21 mouse cellular contexts compared by ENCODE assay signal in genomic region chr5:141782330-141782729, GRCm38 (mm10).
DNase-seq lines count a peak whose midpoint lies in the region; ATAC-seq and TF ChIP-seq lines count a peak whose summit lies in the region.
"Had no signal": no experiment of that assay in that cellular context is flagged by ENCODE, and none has a peak within 500 bp of the region (broad histone marks: within the 10 kb centered on the region; RNA-seq: fewer than 3 reads in every experiment).

No protein-coding gene starts in this region.

- TF ChIP-seq EP300 in heart, postnatal 0 days (IDR thresholded peaks at IDR 0.05; ENCODE audit: low read depth) = no peak
- TF ChIP-seq EP300 in liver, postnatal 0 days (IDR thresholded peaks at IDR 0.05; ENCODE audit: low read depth) = no peak

- H3K27ac ChIP-seq in heart, postnatal 0 days (ENCODE audit: low read depth) = no peak overlapping the region
- H3K27ac ChIP-seq in lung, embryonic 16.5 days (ENCODE audit: low read length) = no peak overlapping the region
- H3K27ac ChIP-seq in liver, postnatal 0 days (ENCODE audit: low read depth) = no peak overlapping the region
- H3K27ac ChIP-seq: embryonic facial prominence, embryonic 10.5 days; forebrain, embryonic 13.5 days; heart, embryonic 13.5 days; hindbrain, embryonic 12.5 days had no signal

- DNase-seq in heart, postnatal 0 days (ENCODE audit: low spot score) = no peak
- DNase-seq in heart, postnatal 10 days = no peak
- peak; percentile 7 for DNase-seq in lung, postnatal 25 days (ENCODE audit: low spot score)
- DNase-seq in liver, postnatal 0 days = no peak
- DNase-seq in adipocyte (ENCODE audit: low spot score) = no peak
- DNase-seq in heart, postnatal 25 days (ENCODE audit: low spot score) = no peak
- DNase-seq: adrenal gland, postnatal 10 days; cerebellum, adult 11-12 months; cerebellum, adult 9-10 months; cerebellum, postnatal 25 days; forebrain, postnatal 0 days; gastrocnemius, postnatal 14 days; heart, postnatal 36 days had no signal

- no peaks in the 10 kb centered on the region for H3K4me1 ChIP-seq in heart, postnatal 0 days (ENCODE audit: control insufficient read depth, insufficient read depth)
- no peaks in the 10 kb centered on the region for H3K4me1 ChIP-seq in lung, embryonic 16.5 days (replicated peaks; ENCODE audit: control insufficient read depth, insufficient read depth, low read length)
- no peaks in the 10 kb centered on the region for H3K4me1 ChIP-seq in liver, postnatal 0 days (ENCODE audit: insufficient read depth)
- H3K4me1 ChIP-seq: embryonic facial prominence, embryonic 10.5 days; forebrain, embryonic 13.5 days; hindbrain, embryonic 12.5 days had no signal

- intact Hi-C loops in heart, postnatal 10 days (cut with DNase I) = no loop called here
- intact Hi-C loops in heart, postnatal 25 days (cut with DNase I) = no loop called here

- no peak overlapping the region for H3K4me3 ChIP-seq in heart, postnatal 0 days (ENCODE audit: low read depth, low read length)
- H3K4me3 ChIP-seq in lung, embryonic 16.5 days (ENCODE audit: low read length) = no peak overlapping the region
- H3K4me3 ChIP-seq in liver, postnatal 0 days (ENCODE audit: low read depth, low read length) = no peak overlapping the region
- H3K4me3 ChIP-seq: embryonic facial prominence, embryonic 10.5 days; forebrain, embryonic 13.5 days; heart, embryonic 13.5 days; hindbrain, embryonic 12.5 days had no signal

- WGBS in heart, postnatal 0 days = 60% methylated on average over 5 of the region's 5 CpGs
- WGBS in lung, embryonic 16.5 days = 61% methylated on average over 5 of the region's 5 CpGs
- WGBS in liver, postnatal 0 days (ENCODE audit: insufficient replicate concordance) = 68% methylated on average over 5 of the region's 5 CpGs

- H3K36me3 ChIP-seq in heart, postnatal 0 days (replicated peaks; ENCODE audit: control insufficient read depth, insufficient read depth, low read length) = no peaks in the 10 kb centered on the region
- H3K36me3 ChIP-seq in lung, embryonic 16.5 days (ENCODE audit: control insufficient read depth, insufficient read depth, low read length) = no peaks in the 10 kb centered on the region
- no peaks in the 10 kb centered on the region for H3K36me3 ChIP-seq in liver, postnatal 0 days (replicated peaks; ENCODE audit: insufficient read depth, low read length)
- H3K36me3 ChIP-seq: embryonic facial prominence, embryonic 10.5 days; heart, embryonic 13.5 days; hindbrain, embryonic 12.5 days had no signal

- peak; percentile 66; the same call in 1 of the 2 replicates for ATAC-seq in heart, postnatal 0 days (ENCODE audit: insufficient read depth, low read depth)
- ATAC-seq in lung, embryonic 16.5 days (ENCODE audit: low read depth) = peak; percentile 51; the same call in 1 of the 2 replicates
- peak; percentile 71 for ATAC-seq in megakaryocyte progenitor cell, adult 5-6 weeks (replicated peaks; ENCODE audit: poor library complexity)
- no peak for ATAC-seq in liver, postnatal 0 days
- ATAC-seq: forebrain, embryonic 13.5 days; forebrain, postnatal 0 days; hindbrain, embryonic 16.5 days; inflammation-experienced regulatory T-cells, adult 6 months had no signal

- no peak for TF ChIP-seq CTCF in heart, postnatal 0 days (IDR thresholded peaks at IDR 0.05; ENCODE audit: low read depth)
- TF ChIP-seq CTCF in liver, postnatal 0 days (IDR thresholded peaks at IDR 0.05; ENCODE audit: low read depth) = no peak

- no peaks in the 10 kb centered on the region for H3K27me3 ChIP-seq in heart, postnatal 0 days (ENCODE audit: control insufficient read depth, insufficient read depth, low read length)
- H3K27me3 ChIP-seq in lung, embryonic 16.5 days (ENCODE audit: control insufficient read depth, insufficient read depth, low read depth, low read length) = no peaks in the 10 kb centered on the region
- H3K27me3 ChIP-seq in liver, postnatal 0 days (ENCODE audit: insufficient read depth, low read length) = no peaks in the 10 kb centered on the region
- H3K27me3 ChIP-seq: forebrain, embryonic 13.5 days; heart, embryonic 13.5 days; hindbrain, embryonic 12.5 days had no signal

- no peak overlapping the region for H3K4me2 ChIP-seq in heart, postnatal 0 days (ENCODE audit: low read depth, low read length)
- H3K4me2 ChIP-seq in lung, embryonic 16.5 days (ENCODE audit: low read depth, low read length) = no peak overlapping the region
- H3K4me2 ChIP-seq in liver, postnatal 0 days (ENCODE audit: low read depth, low read length) = no peak overlapping the region
- H3K4me2 ChIP-seq: forebrain, embryonic 13.5 days; heart, embryonic 13.5 days; hindbrain, embryonic 12.5 days had no signal

- H3K9ac ChIP-seq in heart, postnatal 0 days (replicated peaks; ENCODE audit: low read depth, low read length) = no peak overlapping the region
- H3K9ac ChIP-seq in lung, embryonic 16.5 days (ENCODE audit: low read length) = no peak overlapping the region
- H3K9ac ChIP-seq in liver, postnatal 0 days (replicated peaks) = no peak overlapping the region
- H3K9ac ChIP-seq: forebrain, embryonic 13.5 days; forebrain, postnatal 0 days; heart, embryonic 13.5 days; hindbrain, embryonic 12.5 days had no signal

- H3K9me3 ChIP-seq in heart, postnatal 0 days (replicated peaks; ENCODE audit: control insufficient read depth, low read length) = no peaks in the 10 kb centered on the region
- no peaks in the 10 kb centered on the region for H3K9me3 ChIP-seq in lung, embryonic 16.5 days (ENCODE audit: control insufficient read depth, low read length)
- no peaks in the 10 kb centered on the region for H3K9me3 ChIP-seq in liver, postnatal 0 days (ENCODE audit: low read length)
- H3K9me3 ChIP-seq: embryonic facial prominence, embryonic 10.5 days; forebrain, embryonic 13.5 days; heart, embryonic 13.5 days; hindbrain, embryonic 12.5 days had no signal
